Mouse (Mus musculus) liver, embryonic 11.5 days (tissue): ENCODE measurements around the gene Ctnnd1. TPM values are rescaled to one million over a fixed set of nuclear protein-coding genes. Genes with fewer than 3 reads are reported as not detected.

Source experiments
- ATAC-seq: fragments of 200-750 bp; cut with Nextera tagmentation; replicated peaks from 2 replicates; pipeline ENCODE4 v1.8.0; 2017; ENCODE audit warnings: moderate number of reproducible peaks, mild to moderate bottlenecking, moderate TSS enrichment, moderate library complexity; ENCODE audit not compliant: low FRiP score
- DNase-seq: peaks from one replicate; pipeline ENCODE4 v3.0.0-alpha.2; 2017; ENCODE audit warnings: low spot score
- H3K27ac ChIP-seq: fragments of 300-500 bp; sonication (generic); 2 replicates; pipeline ENCODE4 v1.5.1; 2014; ENCODE audit warnings: mild to moderate bottlenecking, low read depth, low read length, control low read depth
- H3K27me3 ChIP-seq: fragments of 300-500 bp; sonication (generic); replicated peaks from 2 replicates; pipeline ENCODE4 v1.6.1; 2014; ENCODE audit warnings: low read length, mixed read lengths; ENCODE audit not compliant: control insufficient read depth, insufficient read depth
- H3K36me3 ChIP-seq: fragments of 300-500 bp; sonication (generic); 2 replicates; pipeline ENCODE4 v1.6.1; 2014; ENCODE audit warnings: mild to moderate bottlenecking, low read length, moderate library complexity, mixed read lengths; ENCODE audit not compliant: control insufficient read depth, insufficient read depth
- H3K4me1 ChIP-seq: fragments of 300-500 bp; sonication (generic); replicated peaks from 2 replicates; pipeline ENCODE4 v1.6.1; 2014; ENCODE audit warnings: low read length, mixed read lengths; ENCODE audit not compliant: control insufficient read depth, insufficient read depth
- H3K4me2 ChIP-seq: fragments of 300-500 bp; sonication (generic); 2 replicates; pipeline ENCODE4 v1.6.1; 2014; ENCODE audit warnings: mild to moderate bottlenecking, control low read depth, moderate library complexity
- H3K4me3 ChIP-seq: fragments of 300-500 bp; sonication (generic); 2 replicates; pipeline ENCODE4 v1.5.1; 2014; ENCODE audit warnings: low read depth, low read length, control low read depth
- H3K9ac ChIP-seq: fragments of 300-500 bp; sonication (generic); 2 replicates; pipeline ENCODE4 v1.6.1; 2014; ENCODE audit warnings: low read depth, low read length, control low read depth
- H3K9me3 ChIP-seq: fragments of 300-500 bp; sonication (generic); 2 replicates; pipeline ENCODE4 v1.6.1; 2016; ENCODE audit warnings: low read length, inconsistent platforms, mixed read lengths; ENCODE audit not compliant: control insufficient read depth
- WGBS: fragments of 180-500 bp; shearing (Covaris S2); extraction: QIAGEN DNeasy Blood & Tissue Kit; methylation state at CpG from one replicate; pipeline ENCODE4 v1.1.7; 2014; 5-methylcytosine and 5-hydroxymethylcytosine counted together
- polyA plus RNA-seq: library from polyadenylated mRNA; unstranded; fragments of >200 nt; fragmentation: Nextera tagmentation; extraction: Ambion mirVana; gene quantifications from 2 replicates; pipeline ENCODE4 v1.2.1, GENCODE M21; 2014

Ctnnd1 gene
- polyA plus RNA-seq, 1 experiment from 2014 or later = 27.1 TPM

DNA sequence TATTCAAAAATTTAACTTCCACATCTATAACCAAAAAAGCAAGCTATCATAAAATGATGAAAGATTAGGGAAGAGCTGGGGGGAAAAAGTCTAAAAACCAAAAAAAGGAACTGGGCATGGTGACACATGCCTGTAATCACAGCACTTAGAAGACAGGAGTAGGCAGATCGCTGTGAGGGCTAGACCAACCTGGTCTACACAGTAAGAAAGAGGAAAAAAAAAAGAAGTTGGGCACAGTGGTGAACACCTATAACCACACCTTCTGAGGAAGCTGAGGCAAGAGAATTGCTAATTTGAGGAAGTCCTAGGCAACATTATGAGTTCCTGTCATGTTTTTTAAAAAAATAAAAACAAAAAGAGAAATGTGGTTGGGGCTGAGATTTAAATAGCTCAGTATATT is 5.3 kb upstream of the Ctnnd1 start:
- H3K27ac ChIP-seq = no peak overlapping the region
- H3K36me3 ChIP-seq = no peaks in the 10 kb centered on the region
- no peaks in the 10 kb centered on the region for H3K27me3 ChIP-seq
- H3K4me1 ChIP-seq = no peaks in the 10 kb centered on the region; the same call in 1 of the 2 replicates
- H3K4me2 ChIP-seq = no peak overlapping the region
- H3K9me3 ChIP-seq = no peaks in the 10 kb centered on the region
- no peak for ATAC-seq
- no peak overlapping the region for H3K9ac ChIP-seq
- no peak overlapping the region for H3K4me3 ChIP-seq
- DNase-seq = no peak
- WGBS = 46% methylated on average over 1 of the region's 1 CpGs

DNA sequence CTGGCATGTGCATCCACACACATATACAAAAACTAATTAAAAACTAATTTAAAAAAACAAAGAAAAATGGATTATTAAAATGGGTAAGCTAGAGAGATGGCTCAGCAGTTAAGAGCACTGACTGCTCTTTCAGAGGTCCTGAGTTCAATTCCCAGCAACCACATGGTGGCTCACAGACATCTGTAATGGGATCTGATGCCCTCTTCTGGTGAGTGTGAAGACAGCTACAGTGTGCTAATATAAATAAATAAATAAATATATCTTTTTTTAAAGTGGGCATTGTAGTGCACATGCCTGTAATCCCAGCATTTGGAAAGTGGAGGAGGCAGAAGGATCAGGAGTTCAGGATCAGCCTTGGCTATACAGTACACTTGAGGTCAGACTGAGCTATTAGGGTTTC is 2.8 kb upstream of the Ctnnd1 start:
- DNase-seq (no peak), ATAC-seq (no peak)
- Histone ChIP-seq H3K4me2 (no peak overlapping the region), H3K9ac (no peak overlapping the region), H3K27me3 (no peaks in the 10 kb centered on the region), H3K9me3 (no peaks in the 10 kb centered on the region), H3K4me3 (no peak overlapping the region), H3K27ac (no peak overlapping the region), H3K4me1 (peaks cover 1% of the 10 kb centered on the region), H3K36me3 (no peaks in the 10 kb centered on the region)

GRCm38 (mm10) chr2:84649674-84650073 is 891 bp downstream of the Ctnnd1 start:
- ATAC-seq (no peak), DNase-seq (no peak)
- H3K36me3 ChIP-seq = no peaks in the 10 kb centered on the region
- H3K9me3 ChIP-seq = no peaks in the 10 kb centered on the region
- peaks cover 3% of the 10 kb centered on the region for H3K4me1 ChIP-seq
- peak overlapping the region; percentile 62 for H3K4me2 ChIP-seq
- WGBS = 0% methylated on average over 10 of the region's 10 CpGs
- H3K9ac ChIP-seq = peak overlapping the region; percentile 91
- peak overlapping the region; percentile 73 for H3K4me3 ChIP-seq
- H3K27ac ChIP-seq = peak overlapping the region; percentile 85
- H3K27me3 ChIP-seq = no peaks in the 10 kb centered on the region

GRCm38 (mm10) chr2:84648369-84648768 is 2.2 kb downstream of the Ctnnd1 start:
- 0 out of 2 replicates have a peak overlapping the region, but pooled peaks have one; percentile 43 for H3K27ac ChIP-seq
- 0 out of 2 replicates have a peak overlapping the region, but pooled peaks have one; percentile 30 for H3K9ac ChIP-seq

DNA sequence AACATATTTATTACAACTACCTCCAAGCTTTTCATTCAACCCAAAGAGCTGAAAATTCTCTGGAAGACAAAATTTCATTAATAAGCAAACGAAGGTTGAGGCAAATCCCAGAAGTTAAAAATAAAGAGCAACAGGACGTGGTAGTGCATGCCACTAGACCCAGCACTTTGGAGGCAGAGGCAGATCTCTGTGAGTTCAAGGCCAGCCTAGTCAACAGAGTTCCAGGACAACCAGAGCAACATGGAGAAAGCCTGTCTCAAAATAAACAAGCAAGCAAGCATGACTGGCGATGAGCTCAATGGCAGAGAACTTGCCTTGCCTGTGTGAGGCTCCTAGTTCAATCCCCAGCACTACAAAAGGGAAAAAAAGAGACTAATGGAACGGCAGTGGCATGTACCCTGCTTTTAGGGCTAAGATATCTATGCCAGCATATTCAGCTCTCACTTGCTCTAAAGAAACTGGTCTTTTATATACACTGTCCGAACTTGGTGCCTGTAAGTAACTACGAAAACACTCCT is 3.5 kb downstream of the Ctnnd1 start:
- no peak overlapping the region for H3K27ac ChIP-seq

More at GRCm38 (mm10) chr2:84648369-84648768, 2.2 kb downstream of the Ctnnd1 start:
- peak overlapping the region; percentile 73 for H3K4me3 ChIP-seq
- 46% methylated on average over 6 of the region's 6 CpGs for WGBS
- ATAC-seq (no peak), DNase-seq (no peak)
- H3K36me3 ChIP-seq = no peaks in the 10 kb centered on the region
- H3K4me2 ChIP-seq = peak overlapping the region; percentile 62
- no peaks in the 10 kb centered on the region for H3K9me3 ChIP-seq
- H3K27me3 ChIP-seq = no peaks in the 10 kb centered on the region
- H3K4me1 ChIP-seq = peaks cover 7% of the 10 kb centered on the region

DNA sequence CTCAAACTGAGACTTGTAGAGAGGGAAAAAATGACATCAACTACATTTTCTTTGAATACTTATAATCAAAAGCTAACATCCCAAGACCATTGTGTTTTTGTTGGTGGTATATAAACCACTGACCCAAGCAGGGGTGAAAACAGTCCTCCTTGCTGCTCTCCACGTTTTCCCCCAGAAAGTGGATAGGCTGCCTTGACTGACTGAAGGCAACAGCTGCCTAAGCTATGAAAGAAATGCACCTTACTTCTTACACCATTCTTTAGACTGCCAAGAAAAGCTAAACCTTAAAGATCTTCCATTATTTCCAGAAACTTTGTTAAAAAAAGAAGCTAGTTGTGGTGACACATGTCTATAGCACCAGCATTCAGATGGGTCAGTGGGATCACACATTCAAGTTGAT is 4.4 kb downstream of the Ctnnd1 start:
- DNase-seq (no peak), ATAC-seq (no peak)
- Histone ChIP-seq H3K4me3 (no peak overlapping the region), H3K9me3 (no peaks in the 10 kb centered on the region), H3K27ac (no peak overlapping the region), H3K27me3 (no peaks in the 10 kb centered on the region), H3K4me2 (no peak overlapping the region), H3K4me1 (peaks cover 11% of the 10 kb centered on the region), H3K9ac (no peak overlapping the region), H3K36me3 (no peaks in the 10 kb centered on the region)
- 81% methylated on average over 1 of the region's 1 CpGs for WGBS

More for the DNA sequence above, 3.5 kb downstream of the Ctnnd1 start:
- Histone ChIP-seq H3K4me2 (no peak overlapping the region), H3K9me3 (no peaks in the 10 kb centered on the region), H3K4me3 (no peak overlapping the region), H3K36me3 (no peaks in the 10 kb centered on the region), H3K9ac (no peak overlapping the region), H3K4me1 (peaks cover 7% of the 10 kb centered on the region), H3K27me3 (no peaks in the 10 kb centered on the region)
- no peak for DNase-seq
- ATAC-seq = no peak
- 92% methylated on average over 6 of the region's 6 CpGs for WGBS

GRCm38 (mm10) chr2:84640833-84641232 is 9.7 kb downstream of the Ctnnd1 start:
- peaks cover 34% of the 10 kb centered on the region for H3K4me1 ChIP-seq

GRCm38 (mm10) chr2:84638428-84639220 is 11.9 kb downstream of the Ctnnd1 start:
- peaks cover 51% of the 10 kb centered on the region for H3K4me1 ChIP-seq
- H3K4me3 ChIP-seq = no peak overlapping the region
- ATAC-seq = no peak
- H3K27ac ChIP-seq = no peak overlapping the region
- H3K27me3 ChIP-seq = no peaks in the 10 kb centered on the region
- no peaks in the 10 kb centered on the region for H3K36me3 ChIP-seq
- no peak overlapping the region for H3K9ac ChIP-seq
- DNase-seq = no peak
- H3K4me2 ChIP-seq = peak overlapping the region; percentile 26
- no peaks in the 10 kb centered on the region for H3K9me3 ChIP-seq
- WGBS = 51% methylated on average over 5 of the region's 5 CpGs

More at GRCm38 (mm10) chr2:84640833-84641232, 9.7 kb downstream of the Ctnnd1 start:
- Histone ChIP-seq H3K36me3 (no peaks in the 10 kb centered on the region), H3K9ac (no peak overlapping the region), H3K4me3 (no peak overlapping the region), H3K27me3 (no peaks in the 10 kb centered on the region), H3K9me3 (no peaks in the 10 kb centered on the region), H3K27ac (no peak overlapping the region), H3K4me2 (no peak overlapping the region)
- no peak for ATAC-seq
- DNase-seq = no peak
